Mouse (Mus musculus): Measurements from ENCODE around the gene Fgr. TPM values are rescaled to one million over a fixed set of nuclear protein-coding genes. Genes with fewer than 3 reads are reported as not detected.
"Not testable (repeated sequence)": the region's sequence is repeated elsewhere in the genome, so short reads cannot be mapped to it uniquely, and the experiment has no call there.

Fgr gene
- polyA plus RNA-seq (2015; fragmentation: Nextera tagmentation; extraction: Ambion mirVana) = 0.21 and 0.23 TPM in 2 replicates

DNA sequence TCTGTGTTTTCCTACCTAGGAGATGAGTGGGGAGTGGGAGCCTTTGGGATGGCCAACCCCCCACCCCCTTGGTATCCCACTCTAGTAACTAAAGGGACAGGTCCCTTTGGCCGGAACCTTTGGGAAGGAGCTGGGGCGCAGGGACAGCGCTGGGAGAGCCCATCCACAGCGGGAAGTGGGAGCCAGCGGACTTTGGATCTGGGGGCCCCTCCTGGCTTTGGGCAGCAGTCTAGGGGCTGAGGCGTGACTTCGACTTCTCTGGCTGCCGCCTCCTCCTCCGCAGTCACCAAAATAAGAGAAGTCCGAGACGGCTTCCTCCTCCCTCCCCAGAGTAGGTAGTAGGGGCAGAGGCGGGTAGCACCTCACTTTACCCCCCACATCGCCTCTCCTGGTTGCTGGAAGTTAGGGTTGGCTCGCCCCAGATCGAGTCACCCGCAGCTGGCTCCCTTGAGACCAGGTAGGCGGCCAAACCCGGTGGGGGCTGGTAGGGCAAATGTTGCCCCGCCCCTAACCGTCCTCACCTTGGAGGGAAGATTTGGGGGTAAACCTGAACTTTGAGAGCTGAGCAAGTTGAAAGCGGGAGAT, at the start of gene Fgr:
Fgr (plus strand) TSS at position 282 of the 585 bp plus-strand sequence.
- WGBS = 9% methylated on average over 21 of the region's 21 CpGs
- H3K9ac ChIP-seq = peak within 1 kb of the TSS; percentile 58; the same call in 1 of the 2 replicates
- no peak for ATAC-seq (ENCODE audit: extremely low read depth, insufficient number of reproducible peaks, low FRiP score, low TSS enrichment)

DNA sequence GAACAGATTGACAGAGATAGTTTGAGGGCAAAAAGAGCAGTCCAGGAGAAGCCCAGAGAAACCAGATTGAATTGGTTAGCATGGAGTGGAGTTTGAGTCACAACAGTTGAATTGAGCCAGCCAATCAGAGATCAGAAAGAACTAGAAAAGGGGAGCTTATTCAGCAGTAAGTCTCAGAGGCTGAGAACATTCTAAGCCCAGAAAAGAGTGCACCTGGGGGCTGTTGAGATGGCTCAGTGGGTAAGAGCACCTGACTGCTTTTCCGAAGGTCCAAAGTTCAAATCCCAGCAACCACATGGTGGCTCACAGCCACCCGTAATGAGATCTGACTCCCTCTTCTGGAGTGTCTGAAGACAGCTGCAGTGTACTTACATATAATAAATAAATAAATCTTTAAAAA, 47.4 kb upstream of the Fgr start:
- H3K27ac ChIP-seq (replicated peaks); H3K27me3 ChIP-seq (replicated peaks); H3K36me3 ChIP-seq; H3K9me3 ChIP-seq; ATAC-seq (ENCODE audit: extremely low read depth, insufficient number of reproducible peaks, low FRiP score, low TSS enrichment); H3K4me2 ChIP-seq; H3K4me3 ChIP-seq; H3K9ac ChIP-seq: not testable (repeated sequence)
- 69% methylated on average over 2 of the region's 2 CpGs for WGBS
- H3K4me1 ChIP-seq = peaks cover 11% of the 10 kb centered on the region

More for the DNA sequence above, at the start of gene Fgr:
- Histone ChIP-seq H3K4me3 (peak within 1 kb of the TSS; percentile 29), H3K36me3 (no peaks in the 10 kb centered on the region), H3K27ac (replicated peaks) (no peak within 1 kb of the TSS), H3K4me2 (peak within 1 kb of the TSS; percentile 59), H3K4me1 (peaks cover 36% of the 10 kb centered on the region), H3K9me3 (no peaks in the 10 kb centered on the region), H3K27me3 (replicated peaks) (peaks cover 52% of the 10 kb centered on the region)

DNA sequence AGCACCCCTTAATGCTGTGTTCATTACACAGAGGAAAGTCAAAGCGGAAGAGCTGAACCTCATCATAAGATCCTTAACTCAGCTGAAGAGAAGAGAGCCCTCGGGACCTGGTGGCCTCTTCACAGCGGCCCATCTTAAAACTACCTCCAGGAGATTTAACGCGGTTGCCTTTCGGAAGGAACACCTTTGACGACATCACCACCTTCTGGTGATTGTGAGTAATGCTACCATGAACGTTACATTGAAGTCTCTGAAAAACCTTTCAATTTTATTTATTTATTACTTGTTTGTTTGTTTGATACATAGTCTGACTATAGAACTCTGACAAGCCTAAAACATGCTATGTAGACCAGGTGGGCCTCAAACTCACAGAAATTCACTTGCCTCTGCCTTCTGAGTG, 43.1 kb upstream of the Fgr start:
- Histone ChIP-seq H3K9me3 (no peaks in the 10 kb centered on the region), H3K4me1 (peaks cover 7% of the 10 kb centered on the region; the same call in 1 of the 2 replicates), H3K36me3 (no peaks in the 10 kb centered on the region), H3K27ac (replicated peaks) (no peak overlapping the region), H3K27me3 (replicated peaks) (peaks cover 8% of the 10 kb centered on the region; the same call in 1 of the 2 replicates), H3K4me2 (no peak overlapping the region), H3K4me3 (no peak overlapping the region), H3K9ac (no peak overlapping the region)
- 11% methylated on average over 8 of the region's 8 CpGs for WGBS
- ATAC-seq (ENCODE audit: extremely low read depth, insufficient number of reproducible peaks, low FRiP score, low TSS enrichment) = no peak

DNA sequence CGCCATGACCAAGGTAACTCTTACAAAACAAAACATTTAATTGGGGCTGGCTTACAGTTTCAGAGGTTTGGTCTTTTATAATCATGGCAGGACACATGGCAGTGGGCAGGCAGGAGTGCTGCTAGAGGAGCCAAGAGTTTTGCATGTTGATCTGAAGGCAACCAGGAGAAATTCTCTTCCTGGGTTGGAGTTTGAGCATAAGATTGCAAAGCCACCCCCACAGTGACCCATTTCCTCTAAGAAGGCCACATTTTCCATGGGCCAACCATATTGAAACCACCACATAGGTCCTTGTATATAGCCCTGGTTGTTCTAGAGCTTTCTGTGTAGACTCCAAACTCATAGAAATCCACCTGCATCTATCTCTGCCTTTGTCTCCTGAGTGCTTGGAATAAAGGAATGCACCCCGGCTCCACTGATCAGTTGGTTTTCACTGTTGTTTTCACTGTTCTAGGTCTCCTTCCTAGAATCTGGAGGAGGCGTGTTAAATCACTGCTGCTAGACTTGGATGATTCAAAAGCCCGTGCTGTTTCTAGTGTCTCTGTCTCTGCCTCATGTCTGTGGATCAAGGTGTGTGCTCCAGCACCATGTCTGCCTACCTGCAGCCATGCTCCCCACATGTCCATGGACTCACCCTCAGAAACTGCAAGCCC, 41.0 kb upstream of the Fgr start:
- 70% methylated on average over 4 of the region's 4 CpGs for WGBS
- H3K27ac ChIP-seq (replicated peaks) = no peak overlapping the region
- H3K9me3 ChIP-seq = no peaks in the 10 kb centered on the region
- H3K4me3 ChIP-seq = no peak overlapping the region
- peaks cover 8% of the 10 kb centered on the region; the same call in 1 of the 2 replicates for H3K27me3 ChIP-seq (replicated peaks)
- no peaks in the 10 kb centered on the region for H3K36me3 ChIP-seq
- H3K9ac ChIP-seq = no peak overlapping the region
- H3K4me2 ChIP-seq = no peak overlapping the region
- peaks cover 7% of the 10 kb centered on the region; the same call in 1 of the 2 replicates for H3K4me1 ChIP-seq
- ATAC-seq (ENCODE audit: extremely low read depth, insufficient number of reproducible peaks, low FRiP score, low TSS enrichment) = no peak

DNA sequence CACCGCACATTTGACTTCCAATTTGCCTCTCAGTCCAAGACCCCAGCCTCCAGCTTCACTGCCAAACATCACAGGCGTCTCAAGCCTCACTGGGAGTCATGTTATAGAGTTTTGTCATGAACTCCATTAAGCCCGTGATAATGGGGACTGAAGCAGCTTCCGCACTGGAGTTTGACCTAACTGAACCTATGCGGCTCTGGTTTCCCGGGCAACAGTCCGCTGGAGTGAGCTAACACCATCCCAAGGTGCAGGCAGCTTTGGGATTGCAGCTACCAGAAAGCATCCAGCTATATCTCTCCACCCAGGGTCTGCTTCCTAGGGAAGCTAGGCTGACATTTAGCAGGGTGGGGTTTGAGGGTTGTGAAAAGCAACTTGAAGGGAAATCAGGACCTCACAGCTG, 39.3 kb upstream of the Fgr start:
- no peaks in the 10 kb centered on the region for H3K36me3 ChIP-seq
- H3K27ac ChIP-seq (replicated peaks) = no peak overlapping the region
- no peak overlapping the region for H3K4me2 ChIP-seq
- H3K4me1 ChIP-seq = peaks cover 17% of the 10 kb centered on the region
- 32% methylated on average over 7 of the region's 7 CpGs for WGBS
- no peaks in the 10 kb centered on the region for H3K9me3 ChIP-seq
- no peak for ATAC-seq (ENCODE audit: extremely low read depth, insufficient number of reproducible peaks, low FRiP score, low TSS enrichment)
- no peak overlapping the region for H3K4me3 ChIP-seq
- no peak overlapping the region for H3K9ac ChIP-seq
- H3K27me3 ChIP-seq (replicated peaks) = peaks cover 7% of the 10 kb centered on the region; the same call in 1 of the 2 replicates

DNA sequence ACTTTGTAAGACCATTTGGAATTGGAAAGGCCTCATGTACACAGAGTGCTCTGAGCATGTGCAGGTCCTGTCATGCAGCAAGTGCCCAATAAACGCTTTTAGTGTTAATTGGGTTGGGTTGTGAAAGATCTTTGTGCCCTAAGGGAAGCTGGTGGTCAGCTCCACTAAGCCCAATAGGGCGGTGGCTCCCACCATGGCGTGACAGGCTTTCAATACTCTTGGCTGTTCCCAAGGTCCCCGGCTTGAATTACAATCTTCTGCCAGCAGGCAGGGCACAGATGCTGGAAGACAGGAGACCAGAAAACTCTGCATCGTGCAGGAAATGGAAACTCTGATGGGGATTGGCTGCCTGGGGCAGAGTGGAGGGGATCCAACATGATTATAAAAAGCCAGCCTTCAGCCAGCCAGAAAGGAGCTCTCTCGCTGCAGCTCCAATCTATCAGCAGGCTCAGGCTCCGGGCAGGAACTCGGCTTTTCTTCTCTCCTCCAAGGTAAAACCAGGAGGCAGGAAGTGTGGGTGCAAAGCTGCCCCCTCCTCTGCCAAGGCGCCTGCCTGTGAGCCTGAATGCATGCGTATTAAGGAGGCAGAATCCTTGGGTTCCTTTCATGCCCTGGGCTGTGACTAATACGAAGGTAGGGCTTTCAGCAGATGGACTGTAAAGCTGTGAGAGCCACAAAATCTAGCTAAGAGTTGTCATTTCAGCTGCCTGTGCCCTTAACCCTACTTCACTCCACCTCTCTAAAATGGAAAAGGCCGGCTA, 35.5 kb upstream of the Fgr start:
- Histone ChIP-seq H3K4me3 (no peak overlapping the region), H3K9ac (no peak overlapping the region), H3K9me3 (no peaks in the 10 kb centered on the region), H3K27ac (replicated peaks) (peak overlapping the region; percentile 73), H3K27me3 (replicated peaks) (peaks cover 10% of the 10 kb centered on the region), H3K36me3 (no peaks in the 10 kb centered on the region), H3K4me1 (peaks cover 20% of the 10 kb centered on the region), H3K4me2 (peak overlapping the region; percentile 30)
- 47% methylated on average over 12 of the region's 12 CpGs for WGBS
- ATAC-seq (ENCODE audit: extremely low read depth, insufficient number of reproducible peaks, low FRiP score, low TSS enrichment) = no peak

DNA sequence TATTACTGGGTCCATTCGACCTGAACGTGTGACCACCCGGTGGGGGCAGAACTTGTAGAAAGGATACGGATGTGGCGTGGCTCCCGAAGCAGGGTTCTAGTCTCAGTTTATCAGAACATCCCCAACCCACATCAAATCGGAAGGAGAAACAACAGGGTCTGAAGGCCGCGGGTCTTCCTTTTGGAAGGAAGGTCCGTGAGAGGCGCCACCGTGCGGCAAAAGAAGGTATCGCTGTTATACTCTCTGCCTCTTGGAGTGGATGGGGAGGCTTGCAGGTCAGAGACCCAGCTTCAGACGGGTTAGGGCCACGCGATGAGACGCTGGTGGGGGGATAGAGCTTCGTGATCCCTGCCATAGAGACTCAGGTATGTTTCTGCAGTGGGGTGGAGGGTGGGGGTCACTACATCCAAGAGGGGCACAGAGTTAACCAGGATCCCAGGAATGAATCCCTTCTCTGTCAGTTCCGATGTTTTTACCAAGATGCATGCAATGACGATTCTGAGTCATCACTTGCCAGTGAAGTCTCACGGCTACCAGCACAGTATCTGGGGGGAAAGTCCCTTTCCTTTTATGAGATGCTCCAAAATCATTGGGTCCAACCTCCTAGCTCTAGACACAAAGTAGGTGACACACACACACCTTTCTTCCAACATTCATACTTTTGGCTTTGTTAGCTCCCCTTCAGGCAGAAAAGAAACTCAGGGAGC, 34.3 kb upstream of the Fgr start:
- peaks cover 26% of the 10 kb centered on the region for H3K4me1 ChIP-seq
- WGBS = 25% methylated on average over 22 of the region's 22 CpGs

DNA sequence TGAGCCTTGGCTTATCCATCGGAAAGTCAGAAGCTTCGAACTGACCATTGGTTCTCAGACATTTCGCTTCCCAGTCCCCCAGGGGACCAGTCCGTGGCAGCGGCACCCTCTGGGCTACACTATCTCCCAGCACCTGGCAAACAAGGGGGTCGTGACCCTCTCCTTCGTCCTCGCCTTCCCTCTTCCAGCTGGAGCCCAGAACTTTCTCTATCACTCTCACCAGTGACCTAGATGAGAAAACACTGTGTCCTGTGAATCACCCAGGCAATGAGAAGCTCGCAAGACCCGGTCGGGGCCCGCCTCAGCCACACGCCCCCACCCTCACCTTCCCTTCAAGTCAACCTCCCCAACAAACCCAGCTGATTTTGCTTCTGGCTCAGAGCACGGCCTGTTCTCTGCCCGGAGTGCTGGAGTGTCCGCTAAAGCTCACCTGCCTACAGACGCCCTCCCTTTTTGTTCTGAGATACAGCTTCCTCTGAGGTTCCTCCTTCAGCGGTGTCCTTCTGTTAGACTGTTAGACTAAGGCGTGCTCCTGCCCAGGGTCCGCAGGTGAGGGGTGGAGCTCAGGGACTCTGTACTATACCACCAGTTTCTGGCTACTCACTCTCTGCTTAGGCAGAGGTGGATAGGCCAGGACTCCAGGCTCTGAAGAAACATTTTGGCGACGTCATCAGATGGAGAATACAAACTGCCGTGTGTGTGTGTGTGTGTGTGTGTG, 32.7 kb upstream of the Fgr start:
- 50% methylated on average over 23 of the region's 23 CpGs for WGBS

More for the DNA sequence above, 34.3 kb upstream of the Fgr start:
- Histone ChIP-seq H3K36me3 (no peaks in the 10 kb centered on the region), H3K4me3 (no peak overlapping the region), H3K9ac (no peak overlapping the region), H3K27me3 (replicated peaks) (peaks cover 10% of the 10 kb centered on the region), H3K27ac (replicated peaks) (no peak overlapping the region), H3K4me2 (peak overlapping the region; percentile 37), H3K9me3 (no peaks in the 10 kb centered on the region)
- no peak for ATAC-seq (ENCODE audit: extremely low read depth, insufficient number of reproducible peaks, low FRiP score, low TSS enrichment)

DNA sequence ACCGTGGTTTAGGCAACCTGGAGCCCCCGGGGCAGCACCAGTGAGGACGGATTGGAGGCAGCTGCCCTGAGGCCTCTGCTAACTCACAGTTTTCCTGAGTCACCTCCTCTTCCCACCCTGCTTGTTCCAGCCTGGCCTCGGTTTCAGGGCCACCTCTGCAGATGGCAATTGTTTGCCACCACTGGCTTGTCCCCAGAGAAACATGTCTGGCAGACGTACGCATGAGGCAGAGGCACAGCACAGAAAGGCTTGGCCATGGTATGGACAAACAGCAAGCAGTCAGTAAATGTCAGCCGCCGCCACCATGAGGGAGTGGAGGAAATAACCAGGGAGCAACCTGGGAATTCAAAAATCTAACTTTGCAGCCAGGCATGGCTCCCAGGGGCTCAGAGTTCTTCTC, 30.8 kb upstream of the Fgr start:
- Histone ChIP-seq H3K27ac (replicated peaks) (no peak overlapping the region), H3K4me1 (peaks cover 55% of the 10 kb centered on the region), H3K27me3 (replicated peaks) (peaks cover 10% of the 10 kb centered on the region), H3K4me3 (no peak overlapping the region), H3K4me2 (no peak overlapping the region), H3K36me3 (no peaks in the 10 kb centered on the region), H3K9me3 (no peaks in the 10 kb centered on the region), H3K9ac (no peak overlapping the region)
- ATAC-seq (ENCODE audit: extremely low read depth, insufficient number of reproducible peaks, low FRiP score, low TSS enrichment) = no peak
- 68% methylated on average over 8 of the region's 8 CpGs for WGBS

More for the DNA sequence above, 32.7 kb upstream of the Fgr start:
- Histone ChIP-seq H3K4me3 (no peak overlapping the region), H3K4me2 (peak overlapping the region; percentile 2; the same call in 1 of the 2 replicates), H3K27ac (replicated peaks) (no peak overlapping the region), H3K9ac (no peak overlapping the region), H3K27me3 (replicated peaks) (peaks cover 10% of the 10 kb centered on the region), H3K36me3 (no peaks in the 10 kb centered on the region), H3K9me3 (no peaks in the 10 kb centered on the region), H3K4me1 (peaks cover 36% of the 10 kb centered on the region)
- no peak for ATAC-seq (ENCODE audit: extremely low read depth, insufficient number of reproducible peaks, low FRiP score, low TSS enrichment)

DNA sequence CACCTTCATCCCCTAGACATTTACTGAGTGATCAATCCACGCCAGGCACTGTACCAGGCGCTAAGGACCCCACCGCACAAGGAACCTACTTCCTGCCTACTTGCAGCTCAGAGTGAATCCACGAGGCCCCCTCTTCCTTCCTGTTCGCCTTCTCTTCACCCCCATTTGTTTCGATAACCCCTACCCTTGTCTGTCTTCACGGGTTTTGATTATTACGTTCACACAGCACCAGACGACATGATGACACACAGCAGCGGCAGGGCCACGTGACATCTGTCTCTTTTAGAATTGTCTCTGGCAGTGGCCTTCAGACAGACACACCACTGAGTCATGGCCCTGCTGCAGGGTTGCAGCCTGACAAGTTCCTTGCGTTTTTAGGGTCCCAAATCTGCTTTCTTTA, 29.8 kb upstream of the Fgr start:
- Histone ChIP-seq H3K4me2 (no peak overlapping the region), H3K27ac (replicated peaks) (0 out of 2 replicates have a peak overlapping the region, but pooled peaks have one; percentile 85), H3K4me3 (no peak overlapping the region), H3K4me1 (peaks cover 53% of the 10 kb centered on the region), H3K9ac (no peak overlapping the region), H3K36me3 (no peaks in the 10 kb centered on the region), H3K9me3 (no peaks in the 10 kb centered on the region), H3K27me3 (replicated peaks) (peaks cover 10% of the 10 kb centered on the region)
- WGBS = 57% methylated on average over 12 of the region's 12 CpGs
- no peak for ATAC-seq (ENCODE audit: extremely low read depth, insufficient number of reproducible peaks, low FRiP score, low TSS enrichment)

Data from heart, embryonic 13.5 days (tissue).